Mouse (Mus musculus): Measurements from ENCODE around the gene Gm10799.
"Not testable (repeated sequence)": the region's sequence is repeated elsewhere in the genome, so short reads cannot be mapped to it uniquely, and the experiment has no call there.

Gene Gm10799

GRCm38 (mm10) chr2:104065526-104065925 lies 2.8 kb downstream of the Gm10799 start, which contains the start of gene Gm10912:
Gm10912 (plus strand) TSS chr2:104065826.
- not testable (repeated sequence) for DNase-seq (ENCODE audit: low spot score)

- DNase-seq (ENCODE audit: low spot score), result no peak
Observed at GRCm38 (mm10) chr2:104064152-104064551, 4.2 kb downstream of the Gm10799 start.

GRCm38 (mm10) chr2:104062665-104063064 lies 5.7 kb downstream of the Gm10799 start:
- no peak for DNase-seq (ENCODE audit: low spot score)

GRCm38 (mm10) chr2:104060996-104061395 lies 7.4 kb downstream of the Gm10799 start:
- DNase-seq (ENCODE audit: low spot score), result no peak

GRCm38 (mm10) chr2:104059786-104060185 lies 8.6 kb downstream of the Gm10799 start:
- no peak for DNase-seq (ENCODE audit: low spot score)

GRCm38 (mm10) chr2:104058954-104059353 lies 9.4 kb downstream of the Gm10799 start:
- no peak for DNase-seq (ENCODE audit: low spot score)

- no peak for DNase-seq (ENCODE audit: low spot score)
Observed at GRCm38 (mm10) chr2:104058381-104058780, 10.0 kb downstream of the Gm10799 start.

- DNase-seq (ENCODE audit: low spot score), result no peak
Observed at GRCm38 (mm10) chr2:104044479-104045080, 23.8 kb downstream of the Gm10799 start.

- no peak for DNase-seq (ENCODE audit: low spot score)
Observed at GRCm38 (mm10) chr2:104043624-104044478, 24.5 kb downstream of the Gm10799 start.

GRCm38 (mm10) chr2:104042766-104043165 lies 25.6 kb downstream of the Gm10799 start:
- DNase-seq (ENCODE audit: low spot score), result no peak

- DNase-seq (ENCODE audit: low spot score), result no peak
Observed at GRCm38 (mm10) chr2:104041632-104042031, 26.7 kb downstream of the Gm10799 start.

- no peak for DNase-seq (ENCODE audit: low spot score)
Observed at GRCm38 (mm10) chr2:104038236-104038635, 30.1 kb downstream of the Gm10799 start.

GRCm38 (mm10) chr2:104036316-104036715 lies 32.0 kb downstream of the Gm10799 start:
- no peak for DNase-seq (ENCODE audit: low spot score)

- DNase-seq (ENCODE audit: low spot score), result no peak
Observed at GRCm38 (mm10) chr2:104035595-104035994, 32.8 kb downstream of the Gm10799 start.

- DNase-seq (ENCODE audit: low spot score), result peak; percentile 6
Observed at GRCm38 (mm10) chr2:104034832-104035472, 33.4 kb downstream of the Gm10799 start.

- no peak for DNase-seq (ENCODE audit: low spot score)
Observed at GRCm38 (mm10) chr2:104032056-104032455, 36.3 kb downstream of the Gm10799 start.

GRCm38 (mm10) chr2:104030381-104030780 lies 38.0 kb downstream of the Gm10799 start:
- DNase-seq (ENCODE audit: low spot score), result no peak

- DNase-seq (ENCODE audit: low spot score), result no peak
Observed at GRCm38 (mm10) chr2:104029074-104029473, 39.3 kb downstream of the Gm10799 start.

- no peak for DNase-seq (ENCODE audit: low spot score)
Observed at GRCm38 (mm10) chr2:104028139-104028723, 40.1 kb downstream of the Gm10799 start, which contains the start of gene 4931422A03Rik. 4931422A03Rik (minus strand) TSS chr2:104028361.

GRCm38 (mm10) chr2:104027458-104028138 lies 40.8 kb downstream of the Gm10799 start, which contains the start of gene Fbxo3:
Fbxo3 (plus strand) TSS chr2:104027721.
- peak; percentile 67 for DNase-seq (ENCODE audit: low spot score)

- DNase-seq (ENCODE audit: low spot score), result no peak
Observed at GRCm38 (mm10) chr2:104024656-104025055, 43.7 kb downstream of the Gm10799 start.

- no peak for DNase-seq (ENCODE audit: low spot score)
Observed at GRCm38 (mm10) chr2:104023096-104023495, 45.3 kb downstream of the Gm10799 start.

Data from ovary, postnatal 10 days (tissue).